Mouse (Mus musculus) hindbrain, embryonic 15.5 days (tissue): Measurements from ENCODE around the gene Tex2. TPM values are rescaled to one million over a fixed set of nuclear protein-coding genes. Genes with fewer than 3 reads are reported as not detected.
"Not testable (repeated sequence)": the region's sequence is repeated elsewhere in the genome, so short reads cannot be mapped to it uniquely, and the experiment has no call there.

ENCODE experiments used
- ATAC-seq: fragments of 200-750 bp; cut with Nextera tagmentation; 2 replicates; pipeline ENCODE4 v1.8.0; 2017; ENCODE audit warnings: low read depth, moderate number of reproducible peaks, moderate TSS enrichment; ENCODE audit not compliant: low FRiP score
- H3K27ac ChIP-seq: fragments of 300-500 bp; sonication (generic); replicated peaks from 2 replicates; pipeline ENCODE4 v1.5.1; 2015; ENCODE audit warnings: mild to moderate bottlenecking, inconsistent platforms
- H3K27me3 ChIP-seq: fragments of 300-500 bp; sonication (generic); 2 replicates; pipeline ENCODE4 v1.6.1; 2015; ENCODE audit warnings: control low read depth, inconsistent platforms
- H3K36me3 ChIP-seq: fragments of 300-500 bp; sonication (generic); 2 replicates; pipeline ENCODE4 v1.6.1; 2015; ENCODE audit warnings: control low read depth, inconsistent platforms
- H3K4me1 ChIP-seq: fragments of 300-500 bp; sonication (generic); replicated peaks from 2 replicates; pipeline ENCODE4 v1.6.1; 2015; ENCODE audit warnings: control low read depth, inconsistent platforms
- H3K4me2 ChIP-seq: fragments of 300-500 bp; sonication (generic); 2 replicates; pipeline ENCODE4 v1.6.1; 2015; ENCODE audit warnings: moderate library complexity, mild to moderate bottlenecking, inconsistent platforms
- H3K4me3 ChIP-seq: fragments of 300-500 bp; sonication (generic); 2 replicates; pipeline ENCODE4 v1.5.1; 2015; ENCODE audit warnings: mild to moderate bottlenecking, inconsistent platforms
- H3K9ac ChIP-seq: fragments of 300-500 bp; sonication (generic); 2 replicates; pipeline ENCODE4 v1.6.1; 2015; ENCODE audit warnings: inconsistent platforms
- H3K9me3 ChIP-seq: fragments of 300-500 bp; sonication (generic); 2 replicates; pipeline ENCODE4 v1.6.1; 2016; ENCODE audit warnings: control low read depth, inconsistent platforms
- WGBS: fragments of 180-500 bp; shearing (Covaris S2); methylation state at CpG from one replicate; pipeline ENCODE4 v1.1.7; 2015; 5-methylcytosine and 5-hydroxymethylcytosine counted together
- polyA plus RNA-seq: library from polyadenylated mRNA; unstranded; fragments of >200 nt; fragmentation: Nextera tagmentation; extraction: Ambion mirVana; gene quantifications from 2 replicates; pipeline ENCODE4 v1.2.1, GENCODE M21; 2015

Tex2 gene
- polyA plus RNA-seq, 1 experiment from 2014 or later = 32.2 TPM

- ATAC-seq, H3K36me3 ChIP-seq, H3K4me2 ChIP-seq, H3K27me3 ChIP-seq, H3K27ac ChIP-seq, H3K9me3 ChIP-seq, H3K9ac ChIP-seq, H3K4me3 ChIP-seq: not testable (repeated sequence)
- 96% methylated on average over 2 of the region's 2 CpGs for WGBS
- peaks cover 14% of the 10 kb centered on the region for H3K4me1 ChIP-seq
These were observed 116.2 kb downstream of the Tex2 start for GRCm38 (mm10) chr11:106497009-106497408.

GRCm38 (mm10) chr11:106492984-106493669, 120.1 kb downstream of the Tex2 start:
- Histone ChIP-seq H3K4me1 (no peaks in the 10 kb centered on the region; the same call in 1 of the 2 replicates), H3K4me3 (no peak overlapping the region), H3K9ac (no peak overlapping the region), H3K9me3 (no peaks in the 10 kb centered on the region), H3K36me3 (no peaks in the 10 kb centered on the region), H3K27ac (no peak overlapping the region), H3K27me3 (no peaks in the 10 kb centered on the region), H3K4me2 (no peak overlapping the region)
- no peak for ATAC-seq
- 82% methylated on average over 7 of the region's 7 CpGs for WGBS

GRCm38 (mm10) chr11:106491393-106491792, 121.8 kb downstream of the Tex2 start:
- no peak overlapping the region for H3K9ac ChIP-seq
- H3K4me1 ChIP-seq = peaks cover 5% of the 10 kb centered on the region

GRCm38 (mm10) chr11:106490600-106490999, 122.6 kb downstream of the Tex2 start:
- H3K9me3 ChIP-seq, H3K36me3 ChIP-seq, H3K27me3 ChIP-seq, H3K4me3 ChIP-seq, H3K9ac ChIP-seq, H3K4me1 ChIP-seq, H3K27ac ChIP-seq, H3K4me2 ChIP-seq, ATAC-seq: not testable (repeated sequence)
- WGBS = 91% methylated on average over 6 of the region's 6 CpGs

More at GRCm38 (mm10) chr11:106491393-106491792, 121.8 kb downstream of the Tex2 start:
- Histone ChIP-seq H3K36me3 (no peaks in the 10 kb centered on the region), H3K27ac (no peak overlapping the region), H3K9me3 (no peaks in the 10 kb centered on the region), H3K4me3 (no peak overlapping the region), H3K4me2 (no peak overlapping the region), H3K27me3 (no peaks in the 10 kb centered on the region)
- no peak for ATAC-seq
- WGBS = 3% methylated on average over 3 of the region's 3 CpGs

GRCm38 (mm10) chr11:106490057-106490456, 123.2 kb downstream of the Tex2 start:
- ATAC-seq = no peak
- no peak overlapping the region for H3K27ac ChIP-seq
- no peak overlapping the region for H3K9ac ChIP-seq
- no peaks in the 10 kb centered on the region for H3K36me3 ChIP-seq
- no peak overlapping the region for H3K4me2 ChIP-seq
- H3K27me3 ChIP-seq = no peaks in the 10 kb centered on the region
- no peaks in the 10 kb centered on the region for H3K9me3 ChIP-seq
- H3K4me3 ChIP-seq = no peak overlapping the region
- H3K4me1 ChIP-seq = peaks cover 10% of the 10 kb centered on the region
- WGBS = 74% methylated on average over 10 of the region's 10 CpGs

- Histone ChIP-seq H3K4me2 (no peak overlapping the region), H3K4me3 (no peak overlapping the region), H3K27me3 (no peaks in the 10 kb centered on the region), H3K4me1 (peaks cover 10% of the 10 kb centered on the region), H3K9ac (no peak overlapping the region), H3K27ac (no peak overlapping the region), H3K36me3 (no peaks in the 10 kb centered on the region), H3K9me3 (no peaks in the 10 kb centered on the region)
- 54% methylated on average over 6 of the region's 7 CpGs for WGBS
- no peak for ATAC-seq
These were observed 124.1 kb downstream of the Tex2 start for GRCm38 (mm10) chr11:106489036-106489693.

GRCm38 (mm10) chr11:106488126-106488561, 125.1 kb downstream of the Tex2 start:
- no peaks in the 10 kb centered on the region for H3K36me3 ChIP-seq
- peak overlapping the region; percentile 83 for H3K4me2 ChIP-seq
- peaks cover 10% of the 10 kb centered on the region for H3K4me1 ChIP-seq
- H3K9me3 ChIP-seq = no peaks in the 10 kb centered on the region
- no peak overlapping the region for H3K9ac ChIP-seq
- WGBS = 16% methylated on average over 17 of the region's 17 CpGs
- no peaks in the 10 kb centered on the region for H3K27me3 ChIP-seq
- peak overlapping the region; percentile 58 for H3K27ac ChIP-seq
- H3K4me3 ChIP-seq = peak overlapping the region; percentile 94
- ATAC-seq = peak; percentile 58

GRCm38 (mm10) chr11:106487733-106488115, 125.5 kb downstream of the Tex2 start, which contains the start of gene Ern1:
TSS of gene Ern1 (minus strand) at chr11:106487852.
- 2% methylated on average over 27 of the region's 28 CpGs for WGBS
- peak within 1 kb of the TSS; percentile 82 for H3K27ac ChIP-seq
- peak; percentile 98 for ATAC-seq
- H3K9ac ChIP-seq = peak within 1 kb of the TSS; percentile 88
- peak within 1 kb of the TSS; percentile 83 for H3K4me2 ChIP-seq
- H3K4me3 ChIP-seq = peak within 1 kb of the TSS; percentile 94
- peaks cover 10% of the 10 kb centered on the region for H3K4me1 ChIP-seq
- H3K36me3 ChIP-seq = no peaks in the 10 kb centered on the region
- no peaks in the 10 kb centered on the region for H3K27me3 ChIP-seq
- H3K9me3 ChIP-seq = no peaks in the 10 kb centered on the region

- H3K4me1 ChIP-seq = peaks cover 10% of the 10 kb centered on the region
- H3K9me3 ChIP-seq = no peaks in the 10 kb centered on the region
- peak overlapping the region; percentile 88 for H3K9ac ChIP-seq
- H3K27ac ChIP-seq = peak overlapping the region; percentile 82
- under 1% methylated on average over 56 of the region's 86 CpGs for WGBS
- peak overlapping the region; percentile 83 for H3K4me2 ChIP-seq
- peak; percentile 90 for ATAC-seq
- H3K27me3 ChIP-seq = no peaks in the 10 kb centered on the region
- peak overlapping the region; percentile 94 for H3K4me3 ChIP-seq
- H3K36me3 ChIP-seq = no peaks in the 10 kb centered on the region
These were observed 126.1 kb downstream of the Tex2 start for GRCm38 (mm10) chr11:106486866-106487732.

- Histone ChIP-seq H3K27me3 (no peaks in the 10 kb centered on the region), H3K27ac (no peak overlapping the region), H3K4me2 (peak overlapping the region; percentile 83), H3K9ac (0 out of 2 replicates have a peak overlapping the region, but pooled peaks have one; percentile 88), H3K36me3 (no peaks in the 10 kb centered on the region), H3K4me3 (peak overlapping the region; percentile 94), H3K9me3 (no peaks in the 10 kb centered on the region), H3K4me1 (peaks cover 10% of the 10 kb centered on the region)
- 54% methylated on average over 16 of the region's 16 CpGs for WGBS
- ATAC-seq = no peak
These were observed 127.0 kb downstream of the Tex2 start for GRCm38 (mm10) chr11:106486042-106486865.

GRCm38 (mm10) chr11:106485611-106486010, 127.6 kb downstream of the Tex2 start:
- no peak overlapping the region for H3K4me3 ChIP-seq
- H3K4me2 ChIP-seq = no peak overlapping the region
- no peak overlapping the region for H3K27ac ChIP-seq
- no peaks in the 10 kb centered on the region for H3K27me3 ChIP-seq
- no peaks in the 10 kb centered on the region for H3K9me3 ChIP-seq
- 93% methylated on average over 4 of the region's 4 CpGs for WGBS
- no peak for ATAC-seq
- no peak overlapping the region for H3K9ac ChIP-seq
- peaks cover 10% of the 10 kb centered on the region for H3K4me1 ChIP-seq
- H3K36me3 ChIP-seq = no peaks in the 10 kb centered on the region
